Mouse (Mus musculus) myocyte (in vitro differentiated cells): ENCODE results near the gene Synpo2. TPM values are rescaled to one million over a fixed set of nuclear protein-coding genes. Genes with fewer than 3 reads are reported as not detected.

ENCODE experiments used
- H3K27me3 ChIP-seq: one replicate; pipeline ENCODE4 v1.6.1; 2011; ENCODE audit not compliant: control insufficient read depth, insufficient read depth, insufficient read length
- H3K36me3 ChIP-seq: one replicate; pipeline ENCODE4 v1.6.1; 2011; ENCODE audit not compliant: control insufficient read depth, insufficient read depth
- H3K4me2 ChIP-seq: one replicate; pipeline ENCODE4 v1.6.1; 2011; ENCODE audit warnings: low read depth, control low read depth
- H3K4me3 ChIP-seq: one replicate; pipeline ENCODE4 v1.5.1; 2011; ENCODE audit warnings: mild to moderate bottlenecking, control low read depth, moderate library complexity
- H3K79me2 ChIP-seq: one replicate; pipeline ENCODE4 v1.6.1; 2011; ENCODE audit not compliant: control insufficient read depth, insufficient read depth
- H3ac ChIP-seq: one replicate; pipeline ENCODE4 v1.6.1; 2011; ENCODE audit not compliant: control insufficient read depth, insufficient read length
- CEBPB ChIP-seq: IDR thresholded peaks from 2 replicates; pipeline ENCODE4 v1.6.1; 2011; ENCODE audit warnings: mild to moderate bottlenecking, moderate library complexity; ENCODE audit not compliant: poor library complexity, insufficient read depth, severe bottlenecking
- E2F4 ChIP-seq: IDR thresholded peaks from one replicate; pipeline ENCODE4 v1.6.1; 2011; ENCODE audit warnings: mild to moderate bottlenecking, control low read depth, moderate library complexity; ENCODE audit not compliant: insufficient read depth
- MAX ChIP-seq: IDR thresholded peaks from one replicate; pipeline ENCODE4 v1.6.1; 2011; ENCODE audit warnings: low read depth, mild to moderate bottlenecking, control low read depth
- MYOD1 ChIP-seq, 3 experiments: IDR thresholded peaks; one replicate each; pipeline ENCODE4 v1.6.1; 2011; ENCODE audit warnings: control low read depth in 2 of 3, low read depth in 2 of 3, mild to moderate bottlenecking in 2 of 3, moderate library complexity in 1 of 3; ENCODE audit not compliant: insufficient read length in 2 of 3, control insufficient read depth in 1 of 3
- MYOG ChIP-seq, 3 experiments: IDR thresholded peaks; one replicate each; pipeline ENCODE4 v1.6.1; 2011; ENCODE audit warnings: control low read depth in 2 of 3, low read depth in 2 of 3, mild to moderate bottlenecking in 2 of 3; ENCODE audit not compliant: insufficient read length in 2 of 3, control insufficient read depth in 1 of 3, insufficient read depth in 1 of 3
- POLR2A ChIP-seq: IDR thresholded peaks from one replicate; pipeline ENCODE4 v1.6.1; 2011; ENCODE audit warnings: low read depth, mild to moderate bottlenecking, control low read depth, moderate library complexity; ENCODE audit not compliant: insufficient read length
- POLR2AphosphoS2 ChIP-seq: IDR thresholded peaks from one replicate; pipeline ENCODE4 v1.6.1; 2011; ENCODE audit warnings: low read depth, control low read depth; ENCODE audit not compliant: insufficient read length
- REST ChIP-seq: IDR thresholded peaks from one replicate; pipeline ENCODE4 v1.6.1; 2011; ENCODE audit warnings: mild to moderate bottlenecking, control low read depth, moderate library complexity; ENCODE audit not compliant: insufficient read depth, insufficient read length
- SRF ChIP-seq: IDR thresholded peaks from one replicate; pipeline ENCODE4 v1.6.1; 2011; ENCODE audit warnings: low read depth; ENCODE audit not compliant: control insufficient read depth, insufficient read length
- TCF12 ChIP-seq: IDR thresholded peaks from one replicate; pipeline ENCODE4 v1.6.1; 2011; ENCODE audit warnings: mild to moderate bottlenecking, control low read depth; ENCODE audit not compliant: poor library complexity, insufficient read depth, severe bottlenecking
- TCF3 ChIP-seq: IDR thresholded peaks from one replicate; pipeline ENCODE4 v1.6.1; 2011; ENCODE audit warnings: low read depth, control low read depth; ENCODE audit not compliant: insufficient read length
- USF1 ChIP-seq: IDR thresholded peaks from one replicate; pipeline ENCODE4 v1.6.1; 2011; ENCODE audit warnings: low read depth, mild to moderate bottlenecking, control low read depth, moderate library complexity
- polyA plus RNA-seq: library from polyadenylated mRNA; unstranded; fragments of >200 nt; fragmentation: generic; extraction: Trizol; gene quantifications from one replicate; pipeline ENCODE4 v1.2.1, GENCODE M21; 2012; ENCODE audit warnings: missing spikeins

Synpo2 gene
- polyA plus RNA-seq, 1 experiment: 24.4 TPM

DNA sequence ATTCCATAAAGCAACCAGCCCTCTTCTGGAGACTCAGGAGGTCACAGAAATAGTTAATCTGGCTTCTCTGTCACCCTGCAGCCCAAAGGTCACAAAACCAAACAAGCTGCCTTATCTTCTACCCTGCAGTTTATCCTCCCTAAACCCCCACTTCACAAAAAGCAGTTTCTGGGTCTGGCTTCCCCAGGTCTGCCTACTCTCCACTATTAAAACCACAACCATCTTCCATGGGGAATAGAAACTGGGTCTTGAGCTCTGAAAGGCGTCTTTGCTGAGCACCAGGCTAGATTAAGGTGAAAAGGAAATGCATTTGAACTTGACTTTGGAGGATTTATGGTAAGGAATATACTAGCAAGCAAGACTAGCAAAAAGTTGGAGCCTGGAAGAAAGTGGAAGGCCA is 71.8 kb downstream of the Synpo2 start:
- Histone ChIP-seq H3K36me3 (no peaks in the 10 kb centered on the region), H3K4me2 (no peak overlapping the region), H3K27me3 (no peaks in the 10 kb centered on the region), H3K4me3 (no peak overlapping the region), H3ac (no peak overlapping the region), H3K79me2 (no peaks in the 10 kb centered on the region)
- TF ChIP-seq TCF3: no peak
- TF ChIP-seq TCF12: no peak
- TF ChIP-seq USF1: no peak
- no peak for TF ChIP-seq POLR2AphosphoS2
- TF ChIP-seq MAX: no peak
- no peak for TF ChIP-seq SRF
- TF ChIP-seq MYOD1 (IDR thresholded peaks at IDR 0.05; ENCODE audit: control insufficient read depth in 1 of 3, insufficient read length in 2 of 3, low read depth in 2 of 3): no peak
- TF ChIP-seq MYOG (IDR thresholded peaks at IDR 0.05; ENCODE audit: control insufficient read depth in 1 of 3, insufficient read depth in 1 of 3, insufficient read length in 2 of 3, low read depth in 2 of 3): no peak
- no peak for TF ChIP-seq E2F4
- TF ChIP-seq POLR2A: no peak
- TF ChIP-seq CEBPB: no peak
- TF ChIP-seq REST: no peak

- Histone ChIP-seq H3K4me2 (peak overlapping the region; percentile 27), H3K27me3 (no peaks in the 10 kb centered on the region), H3K79me2 (no peaks in the 10 kb centered on the region), H3K4me3 (no peak overlapping the region), H3K36me3 (no peaks in the 10 kb centered on the region), H3ac (no peak overlapping the region)
- TF ChIP-seq MAX (no peak), MYOD1 (IDR thresholded peaks at IDR 0.05; ENCODE audit: control insufficient read depth in 1 of 3, insufficient read length in 2 of 3, low read depth in 2 of 3) (no peak), POLR2A (no peak), POLR2AphosphoS2 (no peak), TCF3 (no peak), SRF (no peak), E2F4 (no peak), USF1 (no peak), CEBPB (no peak)
Observed at GRCm38 (mm10) chr3:123163192-123163523, 72.8 kb downstream of the Synpo2 start.

GRCm38 (mm10) chr3:123162289-123163191 is 73.4 kb downstream of the Synpo2 start:
- H3K4me3 ChIP-seq: no peak overlapping the region
- H3K27me3 ChIP-seq: no peaks in the 10 kb centered on the region
- H3ac ChIP-seq: no peak overlapping the region
- no peaks in the 10 kb centered on the region for H3K36me3 ChIP-seq
- no peaks in the 10 kb centered on the region for H3K79me2 ChIP-seq
- H3K4me2 ChIP-seq: peak overlapping the region; percentile 27
- no peak for TF ChIP-seq MYOD1 (IDR thresholded peaks at IDR 0.05; ENCODE audit: control insufficient read depth in 1 of 3, insufficient read length in 2 of 3, low read depth in 2 of 3)
- no peak for TF ChIP-seq MYOG (IDR thresholded peaks at IDR 0.05; ENCODE audit: control insufficient read depth in 1 of 3, insufficient read depth in 1 of 3, insufficient read length in 2 of 3, low read depth in 2 of 3)
- no peak for TF ChIP-seq SRF
- no peak for TF ChIP-seq E2F4
- no peak for TF ChIP-seq CEBPB
- no peak for TF ChIP-seq MAX
- TF ChIP-seq TCF12: no peak

DNA sequence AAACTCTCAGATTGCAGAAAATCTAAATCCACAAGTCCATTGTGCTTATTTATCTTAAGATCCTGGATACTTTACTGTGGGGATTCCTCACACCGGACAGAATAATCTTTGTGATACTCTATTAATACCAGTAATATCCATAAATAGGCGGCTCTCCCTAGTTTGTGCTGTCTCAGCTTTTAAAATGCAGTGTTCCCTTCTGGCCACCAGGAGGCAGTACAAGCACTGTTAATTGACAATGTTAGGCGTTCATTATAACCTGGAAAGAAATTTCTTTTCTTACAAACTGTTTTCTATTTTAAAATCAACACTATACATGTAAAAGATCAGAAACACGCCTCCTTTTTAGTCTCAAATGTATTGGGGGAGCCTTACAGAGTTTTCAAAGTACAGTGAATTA is 75.2 kb downstream of the Synpo2 start:
- Histone ChIP-seq H3K36me3 (no peaks in the 10 kb centered on the region), H3K79me2 (no peaks in the 10 kb centered on the region), H3ac (no peak overlapping the region), H3K27me3 (no peaks in the 10 kb centered on the region), H3K4me3 (no peak overlapping the region), H3K4me2 (no peak overlapping the region)
- no peak for TF ChIP-seq TCF12
- no peak for TF ChIP-seq CEBPB
- no peak for TF ChIP-seq TCF3
- TF ChIP-seq SRF: no peak
- TF ChIP-seq USF1: no peak
- no peak for TF ChIP-seq E2F4
- no peak for TF ChIP-seq MYOG (IDR thresholded peaks at IDR 0.05; ENCODE audit: control insufficient read depth in 1 of 3, insufficient read depth in 1 of 3, insufficient read length in 2 of 3, low read depth in 2 of 3)
- no peak for TF ChIP-seq POLR2AphosphoS2
- no peak for TF ChIP-seq MAX

GRCm38 (mm10) chr3:123159139-123159824 is 76.7 kb downstream of the Synpo2 start:
- Histone ChIP-seq H3K4me2 (peak overlapping the region; percentile 58), H3K4me3 (no peak overlapping the region)

More at GRCm38 (mm10) chr3:123159139-123159824, 76.7 kb downstream of the Synpo2 start:
- Histone ChIP-seq H3K79me2 (no peaks in the 10 kb centered on the region), H3K36me3 (no peaks in the 10 kb centered on the region), H3K27me3 (no peaks in the 10 kb centered on the region), H3ac (no peak overlapping the region)
- TF ChIP-seq MYOG (IDR thresholded peaks at IDR 0.05; ENCODE audit: control insufficient read depth in 1 of 3, insufficient read depth in 1 of 3, insufficient read length in 2 of 3, low read depth in 2 of 3) (no peak), MAX (no peak), CEBPB (no peak), REST (no peak), TCF3 (no peak), POLR2AphosphoS2 (no peak), TCF12 (no peak), SRF (no peak), E2F4 (no peak), MYOD1 (IDR thresholded peaks at IDR 0.05; ENCODE audit: control insufficient read depth in 1 of 3, insufficient read length in 2 of 3, low read depth in 2 of 3) (no peak)
